Mouse (Mus musculus) brown adipose tissue, adult 24 weeks (tissue): Measurements from ENCODE around the gene Fads6. TPM values are rescaled to one million over a fixed set of nuclear protein-coding genes. Genes with fewer than 3 reads are reported as not detected.

ENCODE experiments used
- H3K27ac ChIP-seq: fragments of 200-500 bp; replicated peaks from 2 replicates; pipeline ENCODE4 v1.5.1; 2012; ENCODE audit warnings: low read depth, mild to moderate bottlenecking, low read length
- H3K4me1 ChIP-seq: fragments of 200-500 bp; 2 replicates; pipeline ENCODE4 v1.6.1; 2012; ENCODE audit warnings: low read length, mixed read lengths; ENCODE audit not compliant: control insufficient read depth, insufficient read depth, insufficient read length
- H3K4me3 ChIP-seq: fragments of 200-500 bp; 2 replicates; pipeline ENCODE4 v1.5.1; 2012; ENCODE audit warnings: low read depth, mild to moderate bottlenecking, low read length, moderate library complexity; ENCODE audit not compliant: insufficient read depth
- polyA plus RNA-seq: library from polyadenylated mRNA; stranded (reverse); fragments of >200 nt; gene quantifications from 2 replicates; pipeline ENCODE4 v1.2.4, GENCODE M21; 2012; ENCODE audit not compliant: missing spikeins, insufficient read depth, insufficient read length

Fads6 gene
- polyA plus RNA-seq, 1 experiment = 0.40 TPM

DNA sequence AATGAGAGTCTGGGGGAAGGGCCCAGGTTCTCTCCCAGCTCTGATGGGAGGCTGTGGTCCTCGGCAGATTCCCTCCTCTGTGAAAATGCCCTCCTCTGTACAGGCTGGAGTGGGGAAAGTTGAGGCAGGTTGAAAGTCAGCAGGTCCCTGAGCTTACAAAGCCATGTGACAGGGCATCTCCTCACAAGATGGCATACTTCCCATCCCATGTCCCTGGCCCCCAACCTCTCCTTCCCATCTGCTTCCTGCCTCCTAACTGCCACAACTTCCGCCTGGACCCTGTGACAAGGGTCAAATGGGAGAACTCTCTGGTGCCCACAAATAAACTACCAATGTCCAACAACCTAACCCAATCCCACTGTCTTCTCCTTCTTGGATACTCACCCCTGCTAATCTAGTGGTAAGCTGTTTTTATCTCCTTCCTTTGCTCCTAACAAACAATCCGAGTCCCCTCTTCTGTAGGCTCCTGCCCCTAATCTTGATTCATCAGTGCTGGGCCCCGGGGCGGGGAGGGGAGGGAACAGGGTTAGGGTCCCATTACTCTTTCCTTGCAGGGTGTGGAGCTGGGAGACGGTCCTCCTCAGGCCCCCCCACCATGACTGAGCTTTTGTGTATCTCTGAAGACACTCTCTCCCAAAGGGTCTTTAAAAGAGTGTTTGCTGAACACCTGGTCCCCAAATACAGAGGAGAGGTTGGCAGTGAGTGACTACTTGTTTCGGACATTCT lies 33.2 kb downstream of the Fads6 start:
- Histone ChIP-seq H3K4me1 (no peaks in the 10 kb centered on the region), H3K4me3 (no peak overlapping the region), H3K27ac (no peak overlapping the region)

DNA sequence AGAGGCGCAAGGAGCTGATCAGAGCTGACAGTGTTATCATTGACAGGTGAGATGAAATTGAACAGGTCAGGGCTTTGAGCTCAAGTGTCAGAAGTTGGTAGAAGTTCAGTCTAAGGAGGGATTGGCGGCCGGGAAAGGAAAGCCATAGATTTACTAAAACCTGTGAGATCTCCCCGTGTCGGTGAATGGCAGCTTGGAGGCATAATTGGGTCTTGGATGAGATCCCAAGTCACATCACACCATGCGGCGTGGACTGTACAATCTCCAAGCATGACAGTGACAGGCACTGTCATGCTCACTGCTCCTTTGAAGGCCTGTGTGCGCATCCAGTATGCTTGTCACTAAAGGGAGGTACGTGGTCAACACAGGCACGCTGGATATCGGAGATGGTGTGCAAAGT lies 34.5 kb downstream of the Fads6 start:
- no peak overlapping the region for H3K4me3 ChIP-seq
- H3K27ac ChIP-seq = no peak overlapping the region
- H3K4me1 ChIP-seq = no peaks in the 10 kb centered on the region; the same call in 1 of the 2 replicates

DNA sequence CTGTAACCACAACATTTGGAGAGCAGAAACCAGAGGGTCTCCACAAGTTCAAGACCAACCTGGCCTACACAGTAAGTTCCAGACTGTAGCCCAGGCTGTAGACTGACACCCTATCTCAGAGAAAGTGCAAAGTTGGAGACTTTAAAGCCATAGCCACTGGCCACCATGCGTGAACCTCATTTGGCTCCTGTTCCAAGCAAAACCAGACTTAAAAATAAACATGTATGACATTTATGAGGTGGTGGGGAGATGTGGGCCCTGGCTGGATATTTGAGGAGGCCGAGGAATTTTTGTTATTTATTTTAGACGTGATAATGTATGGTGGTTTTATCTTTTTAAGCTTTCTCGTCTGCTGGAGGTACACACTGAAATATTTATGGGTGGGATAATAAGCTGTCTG lies 38.3 kb downstream of the Fads6 start:
- H3K4me1 ChIP-seq = no peaks in the 10 kb centered on the region; the same call in 1 of the 2 replicates
- no peak overlapping the region for H3K27ac ChIP-seq
- no peak overlapping the region for H3K4me3 ChIP-seq

DNA sequence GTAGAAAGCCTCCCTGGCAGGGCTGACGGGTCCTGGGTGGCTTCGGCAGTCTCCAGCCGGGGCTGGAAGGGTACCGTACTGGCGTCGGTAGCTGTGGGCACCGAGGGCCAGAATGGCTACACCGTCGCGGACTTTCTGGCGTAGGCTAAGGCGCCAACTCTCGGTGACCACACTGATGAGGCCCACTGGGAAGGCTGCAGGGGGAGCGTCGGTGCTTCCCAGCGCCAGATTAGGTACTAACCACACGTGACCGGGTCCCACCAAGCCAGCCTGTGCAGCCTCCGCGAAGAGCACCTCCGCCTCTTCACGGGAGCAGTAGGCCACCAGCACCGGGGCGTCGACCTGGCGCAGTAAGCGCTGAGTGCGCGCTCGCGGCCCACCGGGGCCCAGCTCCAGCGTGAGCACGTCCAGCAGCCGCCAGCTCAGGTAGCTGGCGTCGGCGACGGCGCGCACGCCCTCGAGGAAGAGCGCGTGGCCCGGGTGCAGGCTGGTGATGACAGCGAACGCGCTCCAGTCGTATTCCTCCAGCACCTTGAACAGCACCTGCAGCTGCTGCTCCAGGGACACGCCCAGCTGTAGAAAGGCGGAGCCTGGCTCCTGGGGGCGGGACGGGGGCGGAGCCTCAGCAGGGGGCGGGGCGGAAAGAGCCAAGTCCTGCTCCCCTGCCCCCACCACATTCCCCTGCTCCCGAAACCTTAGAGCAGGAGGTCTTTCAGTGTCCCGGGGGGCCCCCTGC lies 39.5 kb downstream of the Fads6 start:
- H3K27ac ChIP-seq = no peak overlapping the region
- H3K4me3 ChIP-seq = no peak overlapping the region
- H3K4me1 ChIP-seq = no peaks in the 10 kb centered on the region; the same call in 1 of the 2 replicates

DNA sequence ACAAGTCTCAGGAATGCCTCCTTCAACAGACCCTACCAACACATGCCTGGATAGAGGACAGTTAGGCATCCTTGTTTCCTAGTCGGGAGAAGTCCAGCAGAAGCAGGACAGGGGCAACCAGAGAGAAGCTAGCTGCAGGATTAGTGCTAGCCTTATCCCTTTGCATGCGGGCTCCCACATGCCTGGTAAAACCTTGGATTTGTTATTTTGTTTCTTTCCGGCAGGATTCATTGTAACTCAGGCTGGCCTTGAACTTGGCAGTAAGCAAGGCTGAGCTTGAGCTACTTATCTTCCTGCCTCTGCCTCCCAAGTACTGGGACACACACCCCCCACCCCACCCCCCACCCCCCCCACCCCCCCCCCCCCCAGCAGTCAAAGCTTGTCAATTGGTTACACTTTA lies 46.2 kb downstream of the Fads6 start:
- H3K4me3 ChIP-seq = no peak overlapping the region
- no peak overlapping the region for H3K27ac ChIP-seq
- H3K4me1 ChIP-seq = no peaks in the 10 kb centered on the region

DNA sequence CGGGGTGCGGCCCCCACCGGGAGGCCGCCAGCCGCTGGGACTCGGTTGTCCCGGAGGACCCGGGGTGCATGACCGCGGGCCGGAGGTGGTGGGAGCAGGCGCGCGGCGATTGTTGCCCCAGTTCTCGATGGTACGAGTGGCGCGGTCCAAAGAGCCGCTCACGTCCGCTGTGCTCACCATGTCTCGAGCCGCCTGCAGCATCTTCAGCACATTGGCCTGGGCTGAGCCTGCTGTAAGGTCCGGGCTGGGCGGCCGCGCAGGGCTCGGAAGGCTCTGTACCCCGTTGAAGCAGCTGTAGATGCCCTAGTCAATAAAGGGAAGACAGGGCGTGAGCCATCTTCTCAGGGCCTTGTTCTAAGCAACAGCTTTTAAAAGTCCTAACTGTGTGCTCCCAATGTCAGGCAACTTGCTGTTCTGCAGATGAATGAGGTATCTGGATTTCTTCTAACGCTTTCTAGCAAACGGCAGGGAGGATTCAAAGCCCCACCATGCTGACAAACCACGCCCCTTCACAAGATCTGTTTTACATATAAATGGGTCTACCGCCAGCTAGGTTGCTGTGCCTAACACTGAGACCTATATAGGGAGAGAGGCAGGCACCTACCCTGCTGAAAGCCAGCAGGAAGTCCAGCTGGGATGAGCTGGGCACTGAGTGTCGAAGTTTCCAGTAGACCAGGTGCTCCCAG lies 46.9 kb downstream of the Fads6 start:
- no peak overlapping the region for H3K4me3 ChIP-seq
- no peaks in the 10 kb centered on the region for H3K4me1 ChIP-seq
- no peak overlapping the region for H3K27ac ChIP-seq

DNA sequence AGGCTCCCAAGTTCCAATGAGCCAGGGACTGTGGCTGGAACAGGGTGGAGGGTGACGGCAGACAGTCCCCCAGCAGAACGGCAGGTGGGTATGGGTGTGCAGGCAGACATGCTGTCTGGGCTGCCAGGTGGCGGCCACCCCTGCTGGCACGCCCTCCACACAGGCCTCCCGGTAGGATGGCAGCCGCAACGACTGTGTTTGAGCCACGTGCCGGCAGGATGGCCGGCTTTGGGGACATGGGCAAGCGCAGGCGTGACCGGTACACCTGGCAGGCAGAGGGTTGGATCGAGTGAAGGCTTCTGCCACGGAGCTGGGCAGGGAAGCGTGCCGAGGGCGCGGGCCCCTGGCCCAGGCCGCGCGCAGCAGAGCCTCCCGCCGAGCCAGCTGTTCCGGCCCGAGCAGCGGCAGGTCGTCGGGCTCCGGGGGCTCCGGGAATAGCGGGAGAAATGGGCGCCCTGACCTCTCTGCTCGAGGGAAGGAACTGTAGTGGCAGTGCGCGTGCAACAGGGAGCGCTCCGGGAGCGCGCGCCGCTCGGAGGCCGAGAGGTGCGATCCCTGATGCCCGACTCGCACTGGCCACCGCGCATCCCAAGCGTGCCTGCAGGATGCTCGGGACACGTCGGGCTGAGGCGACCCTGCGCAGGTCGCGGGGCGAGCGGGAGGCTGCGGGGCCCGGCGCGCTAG lies 47.6 kb downstream of the Fads6 start:
- Histone ChIP-seq H3K27ac (no peak overlapping the region), H3K4me1 (no peaks in the 10 kb centered on the region), H3K4me3 (no peak overlapping the region)

DNA sequence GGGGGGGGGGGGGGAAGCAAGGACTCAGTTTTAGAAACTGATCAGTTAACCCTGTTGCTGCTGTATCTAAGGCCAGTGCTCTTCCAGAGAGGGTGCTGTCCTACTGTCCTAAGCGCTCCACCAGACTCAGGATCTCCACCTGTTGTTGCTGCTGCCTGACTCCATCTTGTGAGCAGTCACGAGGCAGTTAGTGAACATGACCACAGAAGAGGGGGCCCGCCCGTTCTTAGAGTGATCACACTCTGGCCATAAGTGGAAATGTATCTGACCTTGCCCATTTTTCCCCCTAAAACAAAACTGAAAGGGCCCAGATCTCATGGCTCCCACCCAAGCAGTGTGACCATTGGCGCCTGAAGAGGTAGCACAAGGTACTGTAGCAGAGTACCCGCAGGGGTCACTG lies 49.5 kb downstream of the Fads6 start:
- H3K4me3 ChIP-seq = no peak overlapping the region
- H3K4me1 ChIP-seq = no peaks in the 10 kb centered on the region
- no peak overlapping the region for H3K27ac ChIP-seq

DNA sequence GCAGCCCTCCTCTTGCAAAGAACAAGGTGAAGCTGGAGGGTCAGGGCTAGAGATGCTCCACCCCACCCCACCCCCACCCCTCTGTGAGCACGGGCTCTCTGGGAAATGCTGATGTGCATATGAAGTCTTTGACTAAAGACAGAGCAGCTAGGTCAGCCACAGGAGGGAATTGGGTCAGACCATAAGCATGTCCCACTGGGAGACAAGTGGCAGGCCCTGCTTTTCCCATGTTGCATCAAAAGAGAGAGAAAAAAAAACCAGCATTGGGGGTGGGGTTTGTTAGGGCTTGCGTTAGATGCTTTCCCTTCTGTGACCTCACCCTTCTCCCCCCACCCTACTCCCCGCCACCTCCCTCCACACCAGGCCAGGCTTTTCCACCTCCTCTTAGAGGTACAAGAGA lies 50.2 kb downstream of the Fads6 start:
- H3K27ac ChIP-seq = no peak overlapping the region
- no peak overlapping the region for H3K4me3 ChIP-seq
- no peaks in the 10 kb centered on the region for H3K4me1 ChIP-seq

DNA sequence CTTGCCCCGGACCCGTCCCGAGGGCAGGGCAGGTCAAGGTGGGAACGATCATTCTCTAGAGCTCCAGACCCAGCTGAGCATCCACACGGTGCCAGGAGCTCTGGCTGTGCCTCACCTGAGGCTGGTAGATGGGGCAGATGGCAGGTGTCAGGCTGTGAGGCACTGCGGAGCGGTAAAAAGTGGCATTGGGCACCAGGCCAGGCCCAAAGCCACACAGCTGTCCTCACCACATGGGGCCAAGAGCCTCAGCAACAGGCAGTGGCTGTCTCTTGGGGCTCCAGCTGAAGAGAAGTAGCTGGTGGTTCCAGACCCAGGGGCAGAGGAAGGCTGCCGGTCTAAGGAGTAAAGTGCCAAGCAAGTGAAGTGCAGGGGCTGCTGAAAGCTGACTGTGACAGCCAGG lies 51.1 kb downstream of the Fads6 start:
- Histone ChIP-seq H3K4me3 (no peak overlapping the region), H3K27ac (no peak overlapping the region), H3K4me1 (no peaks in the 10 kb centered on the region)

DNA sequence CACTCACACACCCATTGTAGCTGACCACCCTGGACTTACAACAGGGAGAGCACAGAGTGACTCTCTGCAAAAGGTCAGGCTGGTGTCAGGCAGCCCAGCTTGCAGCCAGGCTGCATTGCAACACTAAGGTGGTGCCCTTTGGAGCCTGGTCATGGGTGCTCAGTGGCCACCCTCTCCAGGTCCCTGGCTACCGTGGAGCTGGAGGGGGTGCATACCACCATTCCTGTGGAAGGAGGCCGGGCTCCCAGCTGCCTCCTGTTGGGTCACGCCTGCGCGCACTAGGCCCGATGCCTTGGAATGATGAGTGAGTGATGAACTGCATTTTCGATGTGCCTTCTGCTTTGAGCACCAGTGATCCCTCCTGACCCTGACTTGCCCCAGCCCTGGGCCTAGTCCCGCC lies 52.6 kb downstream of the Fads6 start:
- H3K27ac ChIP-seq = no peak overlapping the region
- H3K4me3 ChIP-seq = no peak overlapping the region
- H3K4me1 ChIP-seq = no peaks in the 10 kb centered on the region

DNA sequence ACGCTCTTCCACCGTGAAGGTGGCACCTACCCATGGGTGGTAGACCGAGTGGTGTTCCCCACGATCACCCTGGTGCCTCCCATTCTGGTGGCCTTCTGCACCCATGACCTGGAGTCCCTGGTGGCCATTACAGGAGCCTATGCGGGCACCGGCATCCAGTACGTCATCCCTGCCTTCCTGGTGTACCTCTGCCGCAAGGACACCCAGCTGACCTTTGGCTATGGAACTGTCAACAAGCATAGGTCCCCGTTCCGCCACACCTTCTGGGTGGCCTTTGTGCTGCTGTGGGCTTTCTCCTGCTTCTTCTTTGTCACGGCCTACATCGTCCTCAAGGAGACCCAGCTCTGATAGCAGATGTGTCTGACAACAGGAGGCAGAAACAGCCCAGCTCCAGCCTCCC lies 53.7 kb downstream of the Fads6 start:
- Histone ChIP-seq H3K4me3 (no peak overlapping the region), H3K27ac (no peak overlapping the region)

DNA sequence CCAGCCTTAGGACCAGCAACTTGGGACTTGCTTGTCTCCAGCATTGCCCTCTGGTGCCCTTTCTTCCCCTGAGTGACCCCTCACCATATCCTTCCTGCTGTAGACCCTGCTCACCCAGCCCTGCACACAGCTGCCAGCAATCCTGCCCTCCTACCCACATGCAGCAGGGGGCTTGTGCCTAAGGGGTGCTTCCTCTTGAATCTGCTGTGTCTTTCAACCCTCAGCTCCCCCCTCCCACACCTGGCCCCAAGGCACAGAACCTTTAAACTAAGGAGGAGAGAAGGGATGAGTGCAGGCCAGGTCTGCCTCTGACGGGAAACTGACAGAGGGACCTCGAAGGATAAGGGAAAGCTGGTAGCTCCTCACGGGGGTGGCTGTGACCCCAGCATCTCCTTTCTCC lies 54.7 kb downstream of the Fads6 start:
- H3K27ac ChIP-seq = no peak overlapping the region
- H3K4me1 ChIP-seq = no peaks in the 10 kb centered on the region
- no peak overlapping the region for H3K4me3 ChIP-seq

More for the DNA sequence above, 53.7 kb downstream of the Fads6 start:
- no peaks in the 10 kb centered on the region for H3K4me1 ChIP-seq

DNA sequence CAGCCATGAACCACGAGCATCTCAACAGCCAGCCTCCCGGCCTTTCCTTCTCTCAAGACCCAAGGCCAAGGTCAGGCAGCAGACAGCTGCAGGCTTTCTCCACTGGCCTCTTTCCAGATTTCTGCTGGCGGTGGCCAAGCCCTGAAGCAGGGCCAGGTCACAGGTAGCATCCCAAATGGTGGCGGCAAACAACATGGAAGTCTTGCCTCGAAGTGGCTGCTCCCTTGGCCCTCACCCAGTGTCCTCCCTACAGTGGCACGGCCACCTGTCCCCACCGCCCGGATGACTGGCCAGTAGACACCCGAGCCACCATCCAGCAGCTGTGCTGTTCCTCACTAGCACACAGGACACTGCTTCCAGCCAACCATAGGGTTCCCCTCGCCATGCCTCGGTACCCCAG lies 56.1 kb downstream of the Fads6 start:
- Histone ChIP-seq H3K4me3 (no peak overlapping the region), H3K4me1 (peaks cover 2% of the 10 kb centered on the region; the same call in 1 of the 2 replicates), H3K27ac (no peak overlapping the region)

DNA sequence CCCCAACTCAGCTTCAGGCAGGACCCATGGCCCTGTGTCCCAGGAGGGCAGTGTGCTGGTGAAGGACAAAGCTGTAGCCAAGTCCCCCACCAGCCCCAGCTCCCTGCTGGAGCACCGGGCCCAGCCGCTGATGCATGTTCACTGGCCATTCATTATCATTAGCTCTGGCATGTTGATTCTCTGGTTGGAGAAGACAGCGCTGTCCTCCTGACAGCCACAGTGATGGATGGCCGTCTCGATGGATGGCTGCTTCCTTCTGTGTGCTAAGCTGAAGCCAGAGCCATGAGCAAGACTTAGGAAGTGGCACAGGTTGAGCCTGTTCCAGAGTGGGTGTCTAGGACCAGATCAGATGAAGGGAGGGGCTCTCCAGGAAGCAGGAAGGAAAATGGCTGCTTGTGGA lies 60.9 kb downstream of the Fads6 start:
- Histone ChIP-seq H3K4me3 (no peak overlapping the region), H3K27ac (no peak overlapping the region), H3K4me1 (peaks cover 2% of the 10 kb centered on the region; the same call in 1 of the 2 replicates)
